Mouse (Mus musculus): ENCODE data around the gene Traf3ip1. TPM values are rescaled to one million over a fixed set of nuclear protein-coding genes. Genes with fewer than 3 reads are reported as not detected.

Traf3ip1 gene
- polyA plus RNA-seq, 1 experiment from 2014 or later: 11.8 TPM

- H3K4me2 ChIP-seq: no peak overlapping the region
- peaks cover 37% of the 10 kb centered on the region for H3K27me3 ChIP-seq
- no peak for ATAC-seq (ENCODE audit: insufficient number of reproducible peaks, insufficient read depth, low FRiP score, low TSS enrichment, low read depth)
- H3K4me1 ChIP-seq (replicated peaks): peaks cover 3% of the 10 kb centered on the region; the same call in 1 of the 2 replicates
- H3K9me3 ChIP-seq: no peaks in the 10 kb centered on the region
- H3K4me3 ChIP-seq (replicated peaks): no peak overlapping the region
- H3K27ac ChIP-seq: no peak overlapping the region
- WGBS: 76% methylated on average over 19 of the region's 19 CpGs
- peaks cover 11% of the 10 kb centered on the region for H3K36me3 ChIP-seq
- no peak overlapping the region for H3K9ac ChIP-seq (replicated peaks)
Measured at GRCm38 (mm10) chr1:91533961-91534723, 39.7 kb downstream of the Traf3ip1 start.

GRCm38 (mm10) chr1:91537786-91538569 lies 43.5 kb downstream of the Traf3ip1 start:
- H3K9me3 ChIP-seq: no peaks in the 10 kb centered on the region
- H3K27ac ChIP-seq: no peak overlapping the region
- H3K4me1 ChIP-seq (replicated peaks): peaks cover 12% of the 10 kb centered on the region
- H3K9ac ChIP-seq (replicated peaks): no peak overlapping the region
- peaks cover 49% of the 10 kb centered on the region for H3K27me3 ChIP-seq
- 32% methylated on average over 22 of the region's 22 CpGs for WGBS
- H3K36me3 ChIP-seq: no peaks in the 10 kb centered on the region
- H3K4me2 ChIP-seq: no peak overlapping the region
- no peak overlapping the region for H3K4me3 ChIP-seq (replicated peaks)
- ATAC-seq (ENCODE audit: insufficient number of reproducible peaks, insufficient read depth, low FRiP score, low TSS enrichment, low read depth): no peak

GRCm38 (mm10) chr1:91538570-91538929 lies 44.1 kb downstream of the Traf3ip1 start:
- Histone ChIP-seq H3K4me1 (replicated peaks) (peaks cover 12% of the 10 kb centered on the region), H3K9me3 (no peaks in the 10 kb centered on the region), H3K36me3 (no peaks in the 10 kb centered on the region), H3K4me2 (no peak overlapping the region), H3K4me3 (replicated peaks) (no peak overlapping the region), H3K9ac (replicated peaks) (no peak overlapping the region), H3K27ac (no peak overlapping the region), H3K27me3 (peaks cover 49% of the 10 kb centered on the region)
- ATAC-seq (ENCODE audit: insufficient number of reproducible peaks, insufficient read depth, low FRiP score, low TSS enrichment, low read depth): no peak
- 50% methylated on average over 1 of the region's 1 CpGs for WGBS

GRCm38 (mm10) chr1:91539246-91539645 lies 44.8 kb downstream of the Traf3ip1 start:
- H3K4me2 ChIP-seq: peak overlapping the region; percentile 98; the same call in 1 of the 2 replicates
- WGBS: 32% methylated on average over 6 of the region's 6 CpGs
- no peak for ATAC-seq (ENCODE audit: insufficient number of reproducible peaks, insufficient read depth, low FRiP score, low TSS enrichment, low read depth)
- peaks cover 49% of the 10 kb centered on the region for H3K27me3 ChIP-seq
- H3K4me1 ChIP-seq (replicated peaks): peaks cover 12% of the 10 kb centered on the region
- H3K9ac ChIP-seq (replicated peaks): no peak overlapping the region
- H3K36me3 ChIP-seq: no peaks in the 10 kb centered on the region
- no peaks in the 10 kb centered on the region for H3K9me3 ChIP-seq
- no peak overlapping the region for H3K27ac ChIP-seq
- peak overlapping the region; percentile 76 for H3K4me3 ChIP-seq (replicated peaks)

- Histone ChIP-seq H3K9me3 (no peaks in the 10 kb centered on the region), H3K4me1 (replicated peaks) (peaks cover 12% of the 10 kb centered on the region), H3K27me3 (peaks cover 49% of the 10 kb centered on the region), H3K9ac (replicated peaks) (peak overlapping the region; percentile 63), H3K27ac (no peak overlapping the region), H3K4me3 (replicated peaks) (peak overlapping the region; percentile 76), H3K4me2 (peak overlapping the region; percentile 98), H3K36me3 (peaks cover 3% of the 10 kb centered on the region)
- WGBS: 3% methylated on average over 22 of the region's 22 CpGs
- peak; percentile 21 for ATAC-seq (ENCODE audit: insufficient number of reproducible peaks, insufficient read depth, low FRiP score, low TSS enrichment, low read depth)
Measured at GRCm38 (mm10) chr1:91539704-91540270, 45.3 kb downstream of the Traf3ip1 start.

- peaks cover 8% of the 10 kb centered on the region for H3K36me3 ChIP-seq
- peaks cover 12% of the 10 kb centered on the region for H3K4me1 ChIP-seq (replicated peaks)
- peak; percentile 96 for ATAC-seq (ENCODE audit: insufficient number of reproducible peaks, insufficient read depth, low FRiP score, low TSS enrichment, low read depth)
- peaks cover 48% of the 10 kb centered on the region for H3K27me3 ChIP-seq
- H3K9ac ChIP-seq (replicated peaks): peak within 1 kb of the TSS; percentile 63
- WGBS: under 1% methylated on average over 40 of the region's 41 CpGs
- no peaks in the 10 kb centered on the region for H3K9me3 ChIP-seq
- peak within 1 kb of the TSS; percentile 98 for H3K4me2 ChIP-seq
- H3K27ac ChIP-seq: no peak within 1 kb of the TSS; the same call in 1 of the 2 replicates
- H3K4me3 ChIP-seq (replicated peaks): peak within 1 kb of the TSS; percentile 76
Measured at GRCm38 (mm10) chr1:91540271-91540826, 45.9 kb downstream of the Traf3ip1 start, which contains the start of gene Asb1. Gene Asb1 (plus strand): TSS chr1:91540544.

GRCm38 (mm10) chr1:91541042-91541592 lies 46.7 kb downstream of the Traf3ip1 start:
- H3K9me3 ChIP-seq: no peaks in the 10 kb centered on the region
- H3K36me3 ChIP-seq: peaks cover 9% of the 10 kb centered on the region
- H3K4me2 ChIP-seq: peak overlapping the region; percentile 98
- 16% methylated on average over 15 of the region's 15 CpGs for whole genome bisulfite sequencing
- no peak overlapping the region for H3K27ac ChIP-seq
- H3K9ac ChIP-seq (replicated peaks): peak overlapping the region; percentile 60
- peaks cover 12% of the 10 kb centered on the region for H3K4me1 ChIP-seq (replicated peaks)
- peak overlapping the region; percentile 76 for H3K4me3 ChIP-seq (replicated peaks)
- H3K27me3 ChIP-seq: peaks cover 41% of the 10 kb centered on the region
- no peak for ATAC-seq (ENCODE audit: insufficient number of reproducible peaks, insufficient read depth, low FRiP score, low TSS enrichment, low read depth)

GRCm38 (mm10) chr1:91543974-91544373 lies 49.5 kb downstream of the Traf3ip1 start:
- peaks cover 36% of the 10 kb centered on the region for H3K36me3 ChIP-seq
- H3K4me3 ChIP-seq (replicated peaks): no peak overlapping the region
- H3K9ac ChIP-seq (replicated peaks): no peak overlapping the region
- H3K4me2 ChIP-seq: no peak overlapping the region
- no peaks in the 10 kb centered on the region for H3K9me3 ChIP-seq
- ATAC-seq (ENCODE audit: insufficient number of reproducible peaks, insufficient read depth, low FRiP score, low TSS enrichment, low read depth): no peak
- H3K4me1 ChIP-seq (replicated peaks): peaks cover 12% of the 10 kb centered on the region
- H3K27ac ChIP-seq: no peak overlapping the region
- WGBS: 89% methylated on average over 4 of the region's 4 CpGs
- H3K27me3 ChIP-seq: peaks cover 14% of the 10 kb centered on the region

- no peak for ATAC-seq (ENCODE audit: insufficient number of reproducible peaks, insufficient read depth, low FRiP score, low TSS enrichment, low read depth)
- Histone ChIP-seq H3K4me2 (no peak overlapping the region), H3K9me3 (no peaks in the 10 kb centered on the region), H3K27ac (no peak overlapping the region), H3K4me1 (replicated peaks) (peaks cover 8% of the 10 kb centered on the region), H3K9ac (replicated peaks) (no peak overlapping the region), H3K27me3 (0 out of 2 replicates have a peak, but pooled peaks cover 2% of the 10 kb centered on the region), H3K36me3 (peaks cover 38% of the 10 kb centered on the region), H3K4me3 (replicated peaks) (no peak overlapping the region)
- 82% methylated on average over 1 of the region's 1 CpGs for WGBS
Measured at GRCm38 (mm10) chr1:91545226-91545625, 50.8 kb downstream of the Traf3ip1 start.

GRCm38 (mm10) chr1:91547567-91547966 lies 53.1 kb downstream of the Traf3ip1 start:
- H3K4me2 ChIP-seq: no peak overlapping the region
- WGBS: 96% methylated on average over 5 of the region's 5 CpGs
- H3K4me3 ChIP-seq (replicated peaks): no peak overlapping the region
- no peaks in the 10 kb centered on the region for H3K9me3 ChIP-seq
- H3K4me1 ChIP-seq (replicated peaks): no peaks in the 10 kb centered on the region
- no peak for ATAC-seq (ENCODE audit: insufficient number of reproducible peaks, insufficient read depth, low FRiP score, low TSS enrichment, low read depth)
- H3K27me3 ChIP-seq: no peaks in the 10 kb centered on the region
- peaks cover 46% of the 10 kb centered on the region for H3K36me3 ChIP-seq
- no peak overlapping the region for H3K9ac ChIP-seq (replicated peaks)
- no peak overlapping the region for H3K27ac ChIP-seq
